Mouse (Mus musculus): ENCODE data around the gene Hecw2.

The Hecw2 gene

DNA sequence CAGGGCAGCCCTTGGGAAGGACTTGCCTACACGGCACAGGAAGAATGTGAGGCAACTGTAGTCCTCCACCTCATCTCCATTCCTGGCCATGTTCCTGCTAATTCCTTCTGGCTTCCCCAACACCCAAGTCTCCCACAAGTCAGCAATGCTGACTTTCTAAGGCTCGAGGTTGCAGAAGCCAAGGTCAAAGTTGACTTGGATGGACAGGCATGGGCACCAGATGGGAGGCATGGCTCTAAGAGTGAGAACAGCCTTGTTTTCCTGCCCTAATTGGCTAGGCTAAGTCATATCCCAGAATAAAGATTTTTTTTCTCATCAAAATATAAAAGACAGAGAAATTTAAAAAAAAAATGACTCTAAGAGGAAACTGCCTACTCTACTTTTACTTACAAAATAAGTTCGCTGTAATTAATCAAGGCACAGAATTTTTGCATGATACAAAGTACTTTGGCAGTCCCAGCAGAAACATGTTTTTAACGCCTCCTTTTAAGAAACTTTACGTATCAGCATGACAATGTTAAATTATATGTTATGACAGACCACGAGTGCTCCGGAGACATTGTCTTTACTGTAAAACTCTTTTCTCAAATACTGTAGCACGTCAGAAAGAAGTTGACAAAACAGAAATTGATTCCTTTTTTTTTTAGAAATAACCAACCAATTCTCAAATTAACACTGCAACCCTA is 83.9 kb downstream of the Hecw2 start:
- no peak for DNase-seq

- DNase-seq = no peak
These were observed 85.7 kb downstream of the Hecw2 start for GRCm38 (mm10) chr1:54109255-54109654.

DNA sequence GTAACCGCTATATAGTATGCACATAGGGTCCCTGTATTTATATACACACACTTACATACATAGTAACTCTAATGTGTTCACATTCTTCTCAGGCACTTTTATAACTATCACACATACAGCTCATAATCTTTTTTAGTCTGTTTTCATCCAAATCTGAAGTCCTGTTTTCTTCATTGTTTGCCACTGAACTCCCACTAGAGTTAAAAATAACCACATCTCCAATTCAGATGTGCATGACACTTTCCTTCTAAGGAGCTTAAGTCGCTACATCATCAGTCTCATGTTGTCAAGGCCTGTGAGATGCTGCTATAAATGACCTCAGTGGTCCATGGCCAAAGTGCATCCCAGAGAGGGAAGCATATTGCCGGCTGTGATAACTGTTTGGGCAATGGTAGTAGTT is 88.2 kb downstream of the Hecw2 start:
- DNase-seq = no peak

GRCm38 (mm10) chr1:54079708-54080107 is 115.3 kb downstream of the Hecw2 start:
- DNase-seq = peak in 1 of 2 experiments; percentile 55

DNA sequence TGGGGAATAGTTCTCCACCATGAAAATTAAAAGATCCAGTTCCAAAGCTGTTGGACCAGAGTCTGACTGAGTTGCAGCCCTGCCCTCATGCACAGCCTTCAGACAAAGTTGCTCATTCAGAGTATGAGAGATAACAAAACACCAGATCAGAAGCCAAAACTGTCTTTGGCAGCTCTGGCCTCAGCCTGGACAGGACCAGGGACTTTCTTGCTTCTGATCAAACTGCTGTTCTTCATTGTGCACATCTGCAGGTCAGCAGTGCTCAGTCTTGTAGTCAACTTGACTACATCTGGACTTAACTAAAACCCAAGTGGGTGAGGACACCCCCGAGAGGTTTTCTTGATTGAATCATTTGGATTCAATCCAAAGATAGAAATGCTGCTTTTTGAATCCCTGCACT is 120.5 kb downstream of the Hecw2 start:
- DNase-seq = no peak

DNA sequence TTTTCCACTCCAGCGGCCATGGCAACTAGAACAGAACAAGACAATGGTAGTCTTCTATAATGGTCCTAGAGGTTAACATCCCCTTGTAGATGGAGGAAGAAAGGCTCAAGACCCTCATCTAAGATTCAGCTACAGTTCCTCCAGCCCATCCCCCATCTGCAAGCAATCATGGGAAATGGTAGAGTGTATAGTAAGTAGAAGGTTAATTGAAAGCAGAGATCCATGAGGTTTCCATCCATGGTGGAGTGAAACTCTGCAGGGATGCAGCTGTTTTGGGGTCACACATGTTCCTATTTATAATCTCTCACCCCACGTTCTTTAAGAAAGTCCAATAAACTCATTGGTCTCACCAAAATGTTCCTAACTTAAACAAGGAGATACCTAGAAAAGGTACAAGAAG is 124.8 kb downstream of the Hecw2 start:
- DNase-seq = no peak

DNA sequence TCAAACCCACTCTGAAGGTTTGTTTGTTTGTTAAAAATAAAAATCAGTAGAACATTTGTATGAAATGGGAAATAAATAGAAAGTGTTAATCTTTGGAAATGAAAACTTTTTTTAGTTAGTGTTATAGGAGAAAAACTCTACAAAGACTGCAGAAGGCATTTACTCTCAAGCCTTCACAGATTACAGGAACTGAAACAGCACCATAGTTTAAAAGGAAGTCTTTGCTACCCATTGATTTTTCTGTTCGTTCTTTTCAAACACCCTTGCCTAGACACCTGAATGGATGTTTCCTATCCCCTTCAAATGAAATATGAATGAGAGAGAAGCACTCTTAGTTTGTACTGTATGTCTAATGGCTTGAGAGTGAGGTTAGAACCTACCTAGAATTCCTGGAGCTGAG is 126.7 kb downstream of the Hecw2 start:
- no peak for DNase-seq

DNA sequence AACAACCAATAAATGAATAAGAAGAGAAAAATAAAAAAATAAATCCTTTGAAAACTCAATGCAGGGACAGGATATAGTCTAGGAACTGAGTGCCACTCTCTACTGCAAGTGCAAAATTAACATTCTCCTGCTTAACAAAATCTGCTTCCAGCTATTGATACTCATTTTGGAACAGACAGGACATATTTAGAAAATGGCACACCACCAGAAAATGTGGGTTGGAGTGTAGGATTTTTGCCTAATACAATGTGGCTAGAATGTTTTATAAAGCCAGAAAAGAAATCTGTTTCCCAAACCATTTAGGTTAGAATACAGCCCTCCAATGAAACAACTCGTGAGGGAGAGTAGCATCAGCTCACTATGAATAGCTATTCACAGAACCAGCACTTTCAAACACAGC is 129.5 kb downstream of the Hecw2 start:
- no peak for DNase-seq

- DNase-seq = no peak
These were observed 133.9 kb downstream of the Hecw2 start for GRCm38 (mm10) chr1:54061078-54061477.

DNA sequence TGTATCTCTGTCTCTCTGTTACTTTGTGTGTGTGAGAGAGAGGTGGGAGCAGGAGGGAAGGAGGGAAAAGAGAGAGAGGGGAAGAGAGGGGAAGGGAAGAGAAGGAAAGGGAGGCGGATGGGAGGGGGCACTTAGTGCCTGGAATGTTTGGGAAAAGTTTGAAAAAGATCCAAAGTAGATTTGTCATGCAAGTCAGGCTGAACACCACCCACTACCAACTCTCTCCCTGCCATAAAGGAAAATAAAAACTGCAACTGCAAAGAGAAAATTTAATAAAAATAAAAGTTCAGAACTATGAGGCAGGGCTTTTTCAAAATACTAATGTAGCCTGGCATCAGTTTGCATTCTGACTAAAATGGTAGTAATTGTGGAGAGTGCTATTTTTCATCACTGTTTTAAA is 135.2 kb downstream of the Hecw2 start:
- no peak for DNase-seq

GRCm38 (mm10) chr1:54052771-54053170 is 142.2 kb downstream of the Hecw2 start:
- no peak for DNase-seq

- no peak for DNase-seq
These were observed 148.0 kb downstream of the Hecw2 start for GRCm38 (mm10) chr1:54046923-54047322.

- DNase-seq = peak; percentile 42 to 67
These were observed 155.9 kb downstream of the Hecw2 start for GRCm38 (mm10) chr1:54039062-54039461.

GRCm38 (mm10) chr1:54017686-54018085 is 177.3 kb downstream of the Hecw2 start:
- no peak for DNase-seq

DNA sequence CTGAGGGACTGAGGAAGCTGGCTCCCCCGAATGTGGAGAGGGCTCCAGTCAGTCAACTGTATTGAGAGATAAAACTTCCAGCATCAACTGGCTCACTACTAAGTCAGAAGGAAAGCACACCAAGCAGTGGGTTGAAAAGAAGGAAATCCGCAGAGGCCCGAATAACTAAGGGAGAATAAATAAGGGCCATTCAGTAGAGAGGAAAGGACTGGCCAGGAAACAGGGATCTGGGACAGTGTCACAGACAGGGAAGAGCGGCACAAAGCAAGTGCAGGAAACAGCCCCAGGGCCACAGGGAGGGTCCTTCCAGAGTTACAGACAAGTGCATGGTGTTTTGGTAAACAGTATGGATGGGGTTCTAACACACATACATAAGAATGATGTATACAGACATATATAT is 179.2 kb downstream of the Hecw2 start:
- DNase-seq = no peak

GRCm38 (mm10) chr1:54012414-54012813 is 182.6 kb downstream of the Hecw2 start:
- DNase-seq = peak in 1 of 2 experiments; percentile 23

DNA sequence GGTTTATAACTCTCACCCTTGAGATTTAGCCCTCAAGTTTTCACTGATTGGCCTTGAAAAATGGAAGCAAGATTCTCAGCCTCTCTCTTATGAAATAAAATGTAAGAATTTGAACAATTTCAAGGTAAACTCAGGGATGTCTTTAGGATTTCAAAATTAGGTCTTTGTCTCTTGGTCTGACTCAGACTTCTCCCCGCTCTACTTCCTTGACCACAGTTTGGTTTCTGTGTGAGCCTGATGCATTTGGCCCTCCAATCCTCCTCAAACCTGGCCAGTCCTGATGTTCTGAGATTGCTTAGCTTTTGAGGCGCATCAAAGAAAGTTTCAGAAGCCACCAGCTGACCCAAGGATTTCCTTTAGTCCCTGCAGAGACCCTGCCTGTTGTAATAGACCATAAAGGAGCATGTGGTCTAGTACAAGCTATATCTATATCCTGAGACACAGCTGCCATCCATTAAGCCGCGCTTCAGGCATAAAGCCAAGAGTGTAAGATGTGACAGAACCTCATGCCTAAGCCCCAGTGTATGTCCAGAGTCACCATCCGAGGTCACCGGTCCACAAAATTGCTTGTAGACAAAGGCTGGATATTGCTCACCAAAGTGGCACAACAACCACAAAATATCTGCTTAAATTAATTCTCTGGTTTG is 185.4 kb downstream of the Hecw2 start:
- DNase-seq = no peak

DNA sequence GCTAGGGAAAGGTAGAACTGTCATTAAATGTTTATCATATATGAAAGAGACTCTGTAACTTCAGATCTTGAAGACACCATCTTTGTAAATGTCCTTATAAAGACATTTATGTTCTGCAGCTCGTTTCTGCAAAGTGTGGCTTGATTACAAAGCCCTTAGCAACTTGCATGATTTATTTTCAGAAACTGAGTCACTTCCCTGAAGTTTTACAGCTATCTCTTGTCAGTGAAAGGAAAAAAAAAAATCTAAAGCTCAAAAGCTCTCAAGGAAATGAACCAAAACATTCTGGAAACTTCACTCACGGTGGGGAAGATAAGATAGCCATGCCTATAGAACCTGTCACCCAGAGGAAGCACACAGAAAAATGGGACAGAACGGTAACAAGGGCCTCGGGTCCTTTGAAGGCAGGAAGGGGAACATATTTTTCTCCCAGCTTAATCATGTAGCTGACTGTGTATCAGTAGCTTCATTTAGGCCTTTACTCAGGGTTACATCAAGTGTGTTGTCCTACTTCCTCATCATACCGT is 189.0 kb downstream of the Hecw2 start:
- no peak for DNase-seq

- DNase-seq = no peak
These were observed 191.7 kb downstream of the Hecw2 start for GRCm38 (mm10) chr1:54003288-54003687.

DNA sequence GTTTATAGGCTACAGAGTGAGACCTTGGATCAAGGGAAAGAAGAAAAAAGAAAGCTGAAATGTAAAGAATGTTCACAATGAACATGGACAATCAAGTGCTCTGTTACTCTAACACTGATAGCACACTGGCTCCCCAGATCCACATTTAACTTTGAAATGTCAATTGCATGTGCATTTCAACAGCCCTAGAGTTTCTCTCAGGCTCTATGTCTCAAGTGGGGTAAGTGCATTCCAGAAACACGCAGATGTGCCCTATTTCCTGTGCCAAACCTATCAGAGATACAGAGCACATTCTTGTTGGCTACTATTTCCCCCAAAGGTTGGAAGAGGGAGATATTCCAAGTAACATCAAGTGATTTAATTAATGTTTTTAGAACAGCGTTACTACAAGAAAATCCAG is 192.9 kb downstream of the Hecw2 start:
- DNase-seq = no peak

GRCm38 (mm10) chr1:53997239-53997638 is 197.7 kb downstream of the Hecw2 start:
- no peak for DNase-seq

DNA sequence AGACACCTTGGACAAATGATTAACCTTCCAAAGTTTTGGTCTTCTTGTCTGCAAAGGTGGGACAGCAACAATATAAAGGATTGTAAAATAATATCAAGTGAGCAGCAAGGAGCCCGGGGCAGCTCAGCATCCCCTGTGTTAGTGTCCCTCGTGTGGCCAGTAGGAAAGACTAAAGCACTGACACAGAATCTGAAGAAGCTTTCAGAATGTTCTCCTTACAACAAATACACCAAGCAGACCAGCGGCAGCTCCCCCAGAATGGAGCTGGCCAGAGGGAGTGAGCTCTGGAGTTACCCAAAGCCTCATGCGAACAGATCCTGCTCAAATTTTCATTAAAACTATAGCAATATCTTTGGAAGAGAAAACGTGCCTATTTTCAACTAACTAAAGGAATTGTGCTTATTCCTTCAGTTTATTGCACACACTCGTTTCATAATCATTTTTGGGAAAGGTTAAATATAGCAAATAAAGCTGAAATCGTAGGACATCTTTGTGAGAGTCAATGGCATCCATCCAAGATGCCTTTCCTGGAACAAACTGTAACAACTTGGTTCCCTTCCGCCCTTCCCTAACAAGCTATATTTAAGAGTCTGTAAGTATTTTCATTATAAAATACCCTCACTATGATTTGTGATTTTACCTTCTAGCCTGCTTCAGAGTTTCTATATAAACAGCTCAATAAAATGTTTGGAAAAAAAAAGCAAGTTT is 208.6 kb downstream of the Hecw2 start:
- DNase-seq = peak in 1 of 2 experiments; percentile 10

GRCm38 (mm10) chr1:53978514-53978831 is 216.5 kb downstream of the Hecw2 start:
- DNase-seq = no peak
